Mouse (Mus musculus) hindbrain, embryonic 13.5 days (tissue): ENCODE measurements around the gene Tpst2. TPM values are rescaled to one million over a fixed set of nuclear protein-coding genes. Genes with fewer than 3 reads are reported as not detected.

ENCODE experiments used
- ATAC-seq: fragments of 200-750 bp; cut with Nextera tagmentation; 2 replicates; pipeline ENCODE4 v1.8.0; 2017; ENCODE audit warnings: moderate TSS enrichment; ENCODE audit not compliant: low FRiP score
- H3K27ac ChIP-seq: fragments of 300-500 bp; sonication (generic); 2 replicates; pipeline ENCODE4 v1.5.1; 2015; ENCODE audit warnings: inconsistent platforms, mild to moderate bottlenecking, moderate library complexity
- H3K27me3 ChIP-seq: fragments of 300-500 bp; sonication (generic); 2 replicates; pipeline ENCODE4 v1.6.1; 2015; ENCODE audit warnings: mild to moderate bottlenecking, inconsistent platforms
- H3K36me3 ChIP-seq: fragments of 300-500 bp; sonication (generic); 2 replicates; pipeline ENCODE4 v1.6.1; 2015; ENCODE audit warnings: mild to moderate bottlenecking, inconsistent platforms
- H3K4me1 ChIP-seq: fragments of 300-500 bp; sonication (generic); replicated peaks from 2 replicates; pipeline ENCODE4 v1.6.1; 2015; ENCODE audit warnings: inconsistent platforms
- H3K4me2 ChIP-seq: fragments of 300-500 bp; sonication (generic); 2 replicates; pipeline ENCODE4 v1.6.1; 2015; ENCODE audit warnings: inconsistent platforms, mild to moderate bottlenecking, moderate library complexity
- H3K4me3 ChIP-seq: fragments of 300-500 bp; sonication (generic); 2 replicates; pipeline ENCODE4 v1.5.1; 2015; ENCODE audit warnings: mild to moderate bottlenecking, inconsistent platforms
- H3K9ac ChIP-seq: fragments of 300-500 bp; sonication (generic); 2 replicates; pipeline ENCODE4 v1.6.1; 2015; ENCODE audit warnings: mild to moderate bottlenecking, inconsistent platforms
- H3K9me3 ChIP-seq: fragments of 300-500 bp; sonication (generic); 2 replicates; pipeline ENCODE4 v1.6.1; 2016; ENCODE audit warnings: inconsistent platforms
- WGBS: fragments of 180-500 bp; shearing (Covaris S2); methylation state at CpG from one replicate; pipeline ENCODE4 v1.1.7; 2015; 5-methylcytosine and 5-hydroxymethylcytosine counted together
- polyA plus RNA-seq: library from polyadenylated mRNA; unstranded; fragments of >200 nt; fragmentation: Nextera tagmentation; extraction: Ambion mirVana; gene quantifications from 2 replicates; pipeline ENCODE4 v1.2.1, GENCODE M21; 2015

The Tpst2 gene
- polyA plus RNA-seq, 1 experiment from 2014 or later: 26.9 TPM

DNA sequence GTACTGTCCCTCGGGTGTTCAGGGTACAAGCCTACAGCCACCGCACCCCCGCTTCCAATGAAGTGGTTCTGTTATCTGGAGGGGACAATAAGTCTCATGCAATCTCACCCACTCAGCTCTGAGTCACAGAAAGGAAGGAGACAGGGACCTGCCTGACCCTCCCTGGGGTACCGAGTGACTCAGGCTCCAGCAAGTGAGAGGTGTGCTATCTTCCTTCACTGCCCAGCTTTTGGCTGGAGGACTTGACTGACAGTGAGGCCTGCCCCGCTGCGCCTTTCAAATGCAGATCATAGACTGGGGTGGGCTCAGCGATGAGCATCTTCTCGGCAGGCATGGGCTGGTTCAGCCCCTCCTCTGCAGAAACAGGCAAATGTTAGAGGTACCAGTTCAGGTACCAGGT lies 18.7 kb downstream of the Tpst2 start:
- Histone ChIP-seq H3K9me3 (no peaks in the 10 kb centered on the region), H3K4me3 (no peak overlapping the region), H3K27ac (no peak overlapping the region), H3K27me3 (no peaks in the 10 kb centered on the region), H3K4me1 (peaks cover 52% of the 10 kb centered on the region), H3K36me3 (no peaks in the 10 kb centered on the region), H3K9ac (no peak overlapping the region), H3K4me2 (no peak overlapping the region)
- WGBS: 27% methylated on average over 8 of the region's 8 CpGs
- no peak for ATAC-seq

DNA sequence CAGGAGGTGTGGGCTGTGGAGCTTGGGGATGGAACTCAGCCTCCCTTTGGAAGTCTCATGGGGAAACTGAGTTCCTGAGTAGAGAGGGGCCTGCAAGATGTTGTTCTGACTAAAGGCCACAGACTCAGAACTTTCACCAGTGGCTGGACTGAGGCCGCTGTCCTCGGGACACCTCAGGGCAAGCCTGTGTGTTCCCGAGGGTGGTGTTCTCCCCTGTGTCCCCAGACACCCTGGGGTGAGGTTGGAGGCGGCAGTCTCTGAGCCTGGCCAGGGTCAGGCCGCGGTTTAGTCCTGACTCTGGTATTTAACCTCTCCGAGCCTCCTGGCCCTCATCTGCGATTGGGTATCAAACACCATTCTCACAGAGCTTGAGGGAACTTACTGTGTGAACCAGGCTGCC lies 19.1 kb downstream of the Tpst2 start:
- Histone ChIP-seq H3K9me3 (no peaks in the 10 kb centered on the region), H3K36me3 (no peaks in the 10 kb centered on the region), H3K9ac (no peak overlapping the region), H3K4me3 (no peak overlapping the region), H3K4me2 (no peak overlapping the region), H3K4me1 (peaks cover 48% of the 10 kb centered on the region), H3K27ac (no peak overlapping the region), H3K27me3 (no peaks in the 10 kb centered on the region)
- WGBS: 61% methylated on average over 8 of the region's 8 CpGs
- ATAC-seq: no peak

DNA sequence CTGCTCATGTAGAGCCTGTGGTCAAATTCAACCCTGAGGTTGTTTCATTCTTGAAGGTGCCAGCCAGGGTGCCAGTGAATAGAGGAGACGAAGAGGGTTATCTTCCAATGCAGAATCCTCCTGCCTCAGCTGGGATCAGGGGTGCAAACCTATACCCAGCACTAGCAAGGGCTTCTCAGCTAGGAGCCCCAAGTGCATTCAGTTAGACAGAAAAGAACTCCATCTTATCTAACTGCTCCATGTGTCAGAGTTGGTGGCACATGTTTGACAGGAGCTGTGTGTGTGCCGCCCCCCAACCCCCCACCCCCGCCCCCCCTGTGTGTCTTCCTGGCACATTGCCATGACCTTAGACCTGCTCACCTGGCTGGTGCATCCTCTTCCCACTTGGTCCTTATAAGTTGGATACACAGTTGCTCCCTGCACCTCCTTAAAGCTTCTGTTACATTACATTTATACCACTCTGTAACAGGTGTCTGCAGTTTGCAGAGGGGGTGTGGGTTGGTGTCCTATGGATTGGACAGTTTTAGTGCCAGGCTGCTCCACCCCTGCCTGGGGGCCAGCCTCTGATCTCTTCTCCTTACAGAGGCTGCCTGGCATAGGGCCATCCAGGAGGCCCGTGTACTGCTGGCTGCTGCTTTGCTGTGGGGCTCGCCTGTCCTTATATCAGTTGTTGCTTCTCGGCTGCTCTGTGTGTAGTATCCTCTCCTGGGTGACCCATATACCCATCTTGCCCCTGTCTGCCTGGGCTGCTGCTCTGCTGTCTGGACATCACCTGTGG lies 20.1 kb downstream of the Tpst2 start:
- 76% methylated on average over 6 of the region's 6 CpGs for WGBS
- Histone ChIP-seq H3K4me1 (peaks cover 40% of the 10 kb centered on the region), H3K4me3 (no peak overlapping the region), H3K27ac (no peak overlapping the region; the same call in 1 of the 2 replicates), H3K9ac (0 out of 2 replicates have a peak overlapping the region, but pooled peaks have one; percentile 13), H3K36me3 (no peaks in the 10 kb centered on the region), H3K4me2 (no peak overlapping the region), H3K27me3 (no peaks in the 10 kb centered on the region), H3K9me3 (no peaks in the 10 kb centered on the region)
- no peak for ATAC-seq

DNA sequence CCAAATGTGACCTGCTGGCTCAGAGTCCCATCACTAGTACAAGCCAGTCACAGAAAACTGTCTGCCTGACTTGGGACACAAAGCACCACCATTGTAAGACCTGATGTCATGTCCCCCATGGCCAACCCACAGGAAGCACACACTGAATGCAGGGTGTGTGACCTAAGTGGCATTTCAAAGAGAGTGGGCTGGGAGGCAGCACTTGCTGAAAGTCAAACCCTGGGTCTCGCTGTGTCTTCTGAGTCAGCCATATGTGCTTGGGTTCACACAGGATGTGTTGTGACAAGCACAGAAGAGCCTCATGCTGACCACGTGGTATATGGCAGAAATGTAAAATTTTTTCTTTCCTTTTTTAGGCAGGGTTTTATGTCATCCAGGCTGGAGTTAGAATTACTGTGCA lies 20.8 kb downstream of the Tpst2 start:
- Histone ChIP-seq H3K4me1 (peaks cover 34% of the 10 kb centered on the region), H3K9ac (0 out of 2 replicates have a peak overlapping the region, but pooled peaks have one; percentile 13), H3K27me3 (no peaks in the 10 kb centered on the region), H3K36me3 (no peaks in the 10 kb centered on the region), H3K4me3 (no peak overlapping the region), H3K27ac (no peak overlapping the region; the same call in 1 of the 2 replicates), H3K9me3 (no peaks in the 10 kb centered on the region), H3K4me2 (no peak overlapping the region)
- 81% methylated on average over 2 of the region's 2 CpGs for WGBS
- no peak for ATAC-seq

DNA sequence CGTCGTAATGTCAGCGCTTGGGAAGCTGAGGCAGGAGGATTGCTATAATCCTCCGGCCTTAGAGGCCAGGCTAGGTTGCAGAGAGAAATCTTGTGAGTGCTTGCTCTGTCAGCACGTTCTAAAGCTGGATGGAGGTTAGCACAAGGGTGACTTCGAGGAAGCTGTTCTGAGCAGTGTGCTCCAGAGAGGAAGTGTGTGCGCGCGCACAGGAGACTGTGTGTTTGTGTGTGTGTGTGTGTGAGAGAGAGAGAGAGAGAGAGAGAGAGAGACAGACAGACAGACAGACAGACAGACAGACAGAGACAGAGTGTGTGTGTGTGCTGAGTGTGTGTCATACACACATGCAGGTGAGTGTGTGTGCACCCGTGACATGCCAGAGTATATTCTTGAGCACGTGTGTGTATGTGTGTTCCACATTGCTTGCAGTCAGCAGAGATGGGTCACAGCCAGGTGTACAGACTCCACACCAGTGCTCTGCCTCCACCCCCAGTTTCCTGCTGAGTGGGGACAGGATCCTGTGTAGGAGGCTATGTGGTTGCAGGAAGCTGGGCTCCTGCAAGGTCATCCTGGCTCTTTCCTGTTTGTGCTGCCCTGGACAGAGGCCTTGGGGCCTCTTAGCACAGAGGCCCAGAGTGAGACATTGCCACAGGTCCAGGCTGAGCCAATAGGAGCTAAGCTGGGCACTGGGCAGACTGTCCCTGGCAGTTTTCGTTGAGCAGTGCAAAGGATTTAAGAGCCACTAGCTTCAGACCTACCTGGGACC lies 21.9 kb downstream of the Tpst2 start:
- no peaks in the 10 kb centered on the region for H3K27me3 ChIP-seq
- H3K9me3 ChIP-seq: no peaks in the 10 kb centered on the region
- no peak overlapping the region for H3K4me3 ChIP-seq
- H3K4me2 ChIP-seq: no peak overlapping the region
- no peak overlapping the region for H3K9ac ChIP-seq
- H3K27ac ChIP-seq: no peak overlapping the region
- H3K4me1 ChIP-seq: peaks cover 28% of the 10 kb centered on the region
- no peaks in the 10 kb centered on the region for H3K36me3 ChIP-seq
- no peak for ATAC-seq
- WGBS: 89% methylated on average over 12 of the region's 12 CpGs

DNA sequence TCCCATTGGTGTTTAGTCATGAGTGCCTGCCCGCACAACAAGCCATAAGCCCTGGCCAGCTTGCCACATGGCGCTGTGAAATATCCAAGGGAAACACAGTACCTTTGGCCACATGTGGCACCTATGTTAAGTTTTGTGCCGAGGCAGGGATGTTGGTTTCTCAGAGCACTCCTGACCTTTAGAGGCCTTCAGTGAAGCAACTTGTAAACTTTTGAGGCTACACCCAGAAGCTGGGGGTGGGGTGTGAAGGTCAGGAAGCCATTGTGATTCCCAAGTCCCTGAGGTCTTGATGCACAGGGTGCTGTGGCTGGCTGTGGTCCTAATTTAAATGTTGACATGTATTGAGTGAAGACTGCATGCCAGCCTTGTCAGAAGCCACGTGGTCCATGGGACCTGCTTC lies 22.9 kb downstream of the Tpst2 start:
- ATAC-seq: no peak
- no peaks in the 10 kb centered on the region for H3K36me3 ChIP-seq
- WGBS: 89% methylated on average over 4 of the region's 4 CpGs
- H3K27ac ChIP-seq: no peak overlapping the region
- H3K4me3 ChIP-seq: no peak overlapping the region
- no peak overlapping the region for H3K4me2 ChIP-seq
- H3K4me1 ChIP-seq: peaks cover 24% of the 10 kb centered on the region
- no peaks in the 10 kb centered on the region for H3K9me3 ChIP-seq
- H3K27me3 ChIP-seq: no peaks in the 10 kb centered on the region
- no peak overlapping the region for H3K9ac ChIP-seq

DNA sequence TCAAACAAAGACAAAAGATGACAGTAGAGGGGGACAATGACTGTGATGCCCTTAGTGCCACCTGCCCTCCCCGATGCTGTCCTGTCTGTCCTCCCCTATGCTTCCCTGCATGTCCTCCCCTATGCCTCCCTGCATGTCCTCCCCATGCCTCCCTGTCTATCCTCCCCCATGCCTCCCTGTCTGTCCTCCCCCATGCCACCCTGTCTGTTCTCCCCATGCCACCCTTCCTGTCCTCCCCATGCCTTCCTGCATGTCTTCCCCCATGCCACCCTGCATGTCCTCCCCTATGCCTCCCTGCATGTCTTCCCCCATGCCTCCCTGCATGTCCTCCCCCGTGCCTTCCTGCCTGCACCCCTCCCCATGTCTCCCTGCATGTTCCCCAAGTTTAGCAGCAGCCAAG lies 23.6 kb downstream of the Tpst2 start:
- Histone ChIP-seq H3K36me3 (no peaks in the 10 kb centered on the region), H3K9ac (no peak overlapping the region), H3K27ac (no peak overlapping the region), H3K27me3 (no peaks in the 10 kb centered on the region), H3K4me3 (no peak overlapping the region), H3K4me1 (peaks cover 21% of the 10 kb centered on the region), H3K9me3 (no peaks in the 10 kb centered on the region), H3K4me2 (no peak overlapping the region)
- 80% methylated on average over 2 of the region's 2 CpGs for WGBS
- no peak for ATAC-seq

DNA sequence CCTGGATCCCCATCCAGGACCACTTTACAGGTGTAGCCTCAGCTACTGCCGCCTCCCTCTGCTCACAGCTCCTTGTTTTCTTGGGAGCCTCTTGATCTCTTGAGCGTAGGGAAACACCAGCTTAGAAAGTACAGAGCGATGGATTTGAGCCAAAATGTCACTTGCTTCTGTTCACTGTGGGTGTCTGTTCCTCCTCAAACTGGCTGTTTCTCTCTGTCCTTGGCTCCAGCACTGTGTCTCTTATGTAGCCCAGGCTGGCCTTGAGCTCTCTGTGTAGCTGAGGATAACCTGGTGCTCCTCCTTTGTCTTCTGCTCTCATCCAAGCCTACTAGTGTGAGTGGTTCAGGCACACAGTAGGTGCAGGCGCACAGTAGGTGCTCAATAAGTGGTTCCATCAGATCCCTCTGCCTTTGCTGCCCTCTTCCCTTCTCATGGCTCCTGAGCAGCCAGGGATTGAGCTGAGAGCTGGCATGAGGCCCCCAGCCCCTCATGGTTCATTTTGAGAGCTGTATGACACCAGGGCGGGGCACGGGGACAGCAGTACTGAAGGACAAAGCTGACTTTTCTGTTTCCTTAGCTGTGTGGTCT lies 24.3 kb downstream of the Tpst2 start:
- Histone ChIP-seq H3K4me3 (no peak overlapping the region), H3K9me3 (no peaks in the 10 kb centered on the region), H3K36me3 (no peaks in the 10 kb centered on the region), H3K27ac (no peak overlapping the region), H3K4me1 (peaks cover 15% of the 10 kb centered on the region), H3K27me3 (no peaks in the 10 kb centered on the region), H3K4me2 (no peak overlapping the region), H3K9ac (no peak overlapping the region)
- 92% methylated on average over 6 of the region's 6 CpGs for WGBS
- ATAC-seq: no peak

DNA sequence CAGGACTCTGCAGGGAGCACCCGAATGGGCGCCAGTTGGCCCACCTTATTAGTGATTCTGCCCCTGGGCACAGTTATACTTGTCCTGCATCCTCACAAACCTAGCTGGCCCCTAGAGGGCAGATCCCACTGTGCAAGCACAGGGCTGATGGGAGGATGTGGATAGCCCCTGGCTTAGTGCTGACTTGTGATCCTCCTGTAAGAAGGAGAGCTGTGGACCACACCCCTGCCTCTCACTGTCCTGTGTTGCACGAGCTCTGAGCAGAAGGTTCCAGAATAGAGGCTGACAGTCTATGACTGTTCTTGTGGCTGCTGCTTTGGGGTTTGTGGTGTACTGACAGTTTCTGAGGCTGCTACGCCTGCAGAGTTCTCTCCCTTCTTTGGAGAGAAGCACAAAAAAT lies 25.2 kb downstream of the Tpst2 start:
- no peak overlapping the region for H3K9ac ChIP-seq
- H3K4me2 ChIP-seq: no peak overlapping the region
- no peak for ATAC-seq
- H3K4me3 ChIP-seq: no peak overlapping the region
- no peak overlapping the region for H3K27ac ChIP-seq
- H3K36me3 ChIP-seq: no peaks in the 10 kb centered on the region
- WGBS: 92% methylated on average over 4 of the region's 4 CpGs
- H3K4me1 ChIP-seq: peaks cover 10% of the 10 kb centered on the region; the same call in 1 of the 2 replicates
- H3K27me3 ChIP-seq: no peaks in the 10 kb centered on the region
- no peaks in the 10 kb centered on the region for H3K9me3 ChIP-seq

DNA sequence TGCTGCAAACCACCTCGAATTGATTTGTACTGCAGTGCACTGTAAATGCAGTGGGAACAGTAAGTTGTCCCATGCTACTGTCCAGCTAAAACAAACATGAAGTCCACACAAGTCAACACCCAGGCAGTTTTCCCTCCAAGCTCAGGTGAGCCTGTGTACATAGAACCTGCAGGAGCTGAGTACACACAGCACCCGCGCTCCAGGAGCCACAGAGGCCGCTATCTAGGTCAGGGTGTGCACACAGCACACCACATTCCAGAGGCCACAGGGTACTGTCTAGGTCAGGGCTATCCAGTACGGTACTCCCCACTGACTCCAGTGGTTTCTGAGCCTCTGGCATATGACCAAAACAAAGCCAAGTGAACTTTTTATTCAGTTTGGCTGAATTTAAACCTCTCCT lies 25.8 kb downstream of the Tpst2 start:
- no peak for ATAC-seq
- Histone ChIP-seq H3K4me1 (peaks cover 4% of the 10 kb centered on the region; the same call in 1 of the 2 replicates), H3K4me3 (no peak overlapping the region), H3K9me3 (no peaks in the 10 kb centered on the region), H3K4me2 (no peak overlapping the region), H3K9ac (no peak overlapping the region), H3K27me3 (no peaks in the 10 kb centered on the region), H3K36me3 (peaks cover under 1% of the 10 kb centered on the region), H3K27ac (no peak overlapping the region)
- 89% methylated on average over 5 of the region's 5 CpGs for WGBS

DNA sequence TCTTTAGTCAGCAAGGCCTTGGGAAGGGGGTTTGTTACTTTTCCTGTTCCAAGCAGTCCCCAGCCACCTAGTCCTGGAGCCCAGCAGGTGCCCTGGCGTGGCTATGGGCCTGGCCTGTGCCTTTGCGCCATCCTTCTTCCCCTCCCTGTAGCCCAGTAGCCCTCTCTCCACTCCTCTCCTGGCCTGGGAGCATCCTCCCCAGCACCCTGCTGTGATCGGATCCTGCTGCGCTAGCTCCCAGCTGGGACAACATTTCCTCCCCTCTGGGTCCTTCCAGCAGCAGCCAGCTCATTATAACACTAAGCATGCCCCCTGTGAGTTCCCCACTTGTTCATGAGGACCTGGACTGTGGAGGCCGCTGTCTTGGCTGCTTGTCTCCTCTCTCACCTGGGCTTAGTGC lies 29.4 kb downstream of the Tpst2 start:
- Histone ChIP-seq H3K4me1 (peaks cover 4% of the 10 kb centered on the region; the same call in 1 of the 2 replicates), H3K4me2 (no peak overlapping the region), H3K36me3 (peaks cover 36% of the 10 kb centered on the region), H3K9me3 (no peaks in the 10 kb centered on the region), H3K27ac (no peak overlapping the region), H3K4me3 (no peak overlapping the region), H3K9ac (no peak overlapping the region; the same call in 1 of the 2 replicates), H3K27me3 (no peaks in the 10 kb centered on the region)
- ATAC-seq: no peak
- WGBS: 63% methylated on average over 5 of the region's 5 CpGs

DNA sequence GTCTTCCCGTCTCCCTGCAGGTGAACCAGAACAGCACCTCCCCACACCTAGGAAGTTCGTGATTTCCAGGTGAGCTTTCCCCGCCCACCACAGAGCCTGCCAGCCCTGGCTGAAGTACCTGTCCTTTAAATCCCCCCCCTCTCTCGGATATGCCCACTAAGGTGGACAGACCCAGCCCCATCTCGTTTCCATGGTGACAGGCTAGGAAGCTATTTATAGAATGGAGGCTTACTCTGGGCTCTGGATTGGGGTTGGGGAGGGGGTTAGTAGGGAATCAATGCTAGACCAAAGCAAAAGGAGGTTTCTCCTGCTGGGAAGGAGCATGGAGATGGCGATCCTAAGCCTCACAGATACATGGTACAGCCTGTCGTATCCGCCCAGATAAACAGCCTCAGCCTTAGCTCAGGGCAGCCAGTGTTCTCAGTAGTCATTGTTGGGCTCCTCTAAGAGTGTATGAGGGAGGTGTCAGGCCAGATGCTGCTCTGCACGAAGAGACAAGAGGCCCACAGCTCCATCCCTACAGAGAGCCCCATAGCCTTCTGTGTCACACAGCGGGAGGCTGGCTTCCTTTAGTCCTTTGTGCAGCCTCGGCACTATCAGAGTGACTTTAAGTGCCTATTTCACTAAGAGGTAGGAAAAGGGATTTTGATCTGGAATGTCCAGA lies 36.9 kb downstream of the Tpst2 start:
- 53% methylated on average over 11 of the region's 11 CpGs for WGBS
- H3K4me3 ChIP-seq: no peak overlapping the region
- H3K36me3 ChIP-seq: peaks cover 62% of the 10 kb centered on the region
- 0 out of 2 replicates have a peak overlapping the region, but pooled peaks have one; percentile 6 for H3K27ac ChIP-seq
- no peak for ATAC-seq
- no peaks in the 10 kb centered on the region for H3K9me3 ChIP-seq
- H3K9ac ChIP-seq: peak overlapping the region; percentile 24; the same call in 1 of the 2 replicates
- H3K27me3 ChIP-seq: no peaks in the 10 kb centered on the region
- H3K4me2 ChIP-seq: no peak overlapping the region
- H3K4me1 ChIP-seq: no peaks in the 10 kb centered on the region; the same call in 1 of the 2 replicates
